Mouse (Mus musculus) midbrain, postnatal 0 days (tissue): ENCODE results near the gene Stac3. TPM values are rescaled to one million over a fixed set of nuclear protein-coding genes. Genes with fewer than 3 reads are reported as not detected.

Experiments used
- ATAC-seq: fragments of 200-750 bp; cut with Nextera tagmentation; 2 replicates; pipeline ENCODE4 v1.8.0; 2017; ENCODE audit warnings: moderate number of reproducible peaks, mild to moderate bottlenecking, moderate TSS enrichment, moderate library complexity; ENCODE audit not compliant: low FRiP score
- DNase-seq: peaks from one replicate; pipeline ENCODE4 v3.0.0-alpha.2; 2015; ENCODE audit warnings: low spot score
- H3K27ac ChIP-seq: fragments of 300-500 bp; sonication (generic); 2 replicates; pipeline ENCODE4 v1.5.1; 2014; ENCODE audit warnings: low read depth, mild to moderate bottlenecking, low read length, mixed read lengths
- H3K27me3 ChIP-seq: fragments of 300-500 bp; sonication (generic); 2 replicates; pipeline ENCODE4 v1.6.1; 2014; ENCODE audit warnings: low read length, control low read depth, mixed read lengths; ENCODE audit not compliant: insufficient read depth
- H3K36me3 ChIP-seq: fragments of 300-500 bp; sonication (generic); 2 replicates; pipeline ENCODE4 v1.6.1; 2014; ENCODE audit warnings: low read length, control low read depth, mixed read lengths; ENCODE audit not compliant: insufficient read depth
- H3K4me1 ChIP-seq: fragments of 300-500 bp; sonication (generic); 2 replicates; pipeline ENCODE4 v1.6.1; 2014; ENCODE audit warnings: mild to moderate bottlenecking, control low read depth, antibody characterized with exemption, low read length, mixed read lengths; ENCODE audit not compliant: insufficient read depth
- H3K4me2 ChIP-seq: fragments of 300-500 bp; sonication (generic); 2 replicates; pipeline ENCODE4 v1.6.1; 2014; ENCODE audit warnings: low read depth, mild to moderate bottlenecking, low read length, mixed read lengths; ENCODE audit not compliant: poor library complexity, severe bottlenecking
- H3K4me3 ChIP-seq: fragments of 300-500 bp; sonication (generic); 2 replicates; pipeline ENCODE4 v1.5.1; 2014; ENCODE audit warnings: low read depth, mild to moderate bottlenecking, low read length, moderate library complexity
- H3K9ac ChIP-seq: fragments of 300-500 bp; sonication (generic); replicated peaks from 2 replicates; pipeline ENCODE4 v1.6.1; 2014; ENCODE audit warnings: mild to moderate bottlenecking, low read length, moderate library complexity, mixed read lengths; ENCODE audit not compliant: poor library complexity, severe bottlenecking
- H3K9me3 ChIP-seq: fragments of 300-500 bp; sonication (generic); 2 replicates; pipeline ENCODE4 v1.6.1; 2016; ENCODE audit warnings: low read length, control low read depth
- CTCF ChIP-seq: IDR thresholded peaks from 2 replicates; pipeline ENCODE4 v1.5.1; 2016; ENCODE audit warnings: antibody characterized with exemption, mild to moderate bottlenecking
- WGBS: fragments of 180-500 bp; shearing (Covaris S2); extraction: QIAGEN DNeasy Blood & Tissue Kit; methylation state at CpG from one replicate; pipeline ENCODE4 v1.1.7; 2014; 5-methylcytosine and 5-hydroxymethylcytosine counted together
- polyA plus RNA-seq: library from polyadenylated mRNA; unstranded; fragments of >200 nt; fragmentation: Nextera tagmentation; extraction: Ambion mirVana; gene quantifications from 2 replicates; pipeline ENCODE4 v1.2.1, GENCODE M21; 2015
- total RNA-seq: library from RNA; depleted of rRNA; stranded (reverse); fragments of >200 nt; gene quantifications from 2 replicates; pipeline ENCODE4 v1.2.3, GENCODE M21; 2014; rRNA removed

Stac3 gene
- total and polyA plus RNA-seq, 2 experiments from 2014 or later = 0.51 to 1.2 TPM

- no peaks in the 10 kb centered on the region for H3K27me3 ChIP-seq
- WGBS = 90% methylated on average over 17 of the region's 17 CpGs
- no peak overlapping the region for H3K27ac ChIP-seq
- H3K4me2 ChIP-seq = no peak overlapping the region
- H3K9me3 ChIP-seq = no peaks in the 10 kb centered on the region
- no peaks in the 10 kb centered on the region for H3K4me1 ChIP-seq
- no peak for DNase-seq
- no peak for ATAC-seq
- H3K4me3 ChIP-seq = no peak overlapping the region
- TF ChIP-seq CTCF = no peak
- H3K9ac ChIP-seq = no peak overlapping the region
- H3K36me3 ChIP-seq = peaks cover 100% of the 10 kb centered on the region
Measured at GRCm38 (mm10) chr10:127549892-127550291, 48.4 kb downstream of the Stac3 start.

- no peaks in the 10 kb centered on the region for H3K27me3 ChIP-seq
Measured at GRCm38 (mm10) chr10:127555703-127556102, 54.2 kb downstream of the Stac3 start.

GRCm38 (mm10) chr10:127557397-127557796 lies 55.9 kb downstream of the Stac3 start:
- 89% methylated on average over 13 of the region's 13 CpGs for WGBS
- DNase-seq (no peak), ATAC-seq (no peak)
- Histone ChIP-seq H3K36me3 (peaks cover 94% of the 10 kb centered on the region), H3K4me1 (no peaks in the 10 kb centered on the region), H3K9me3 (no peaks in the 10 kb centered on the region), H3K4me3 (no peak overlapping the region), H3K4me2 (no peak overlapping the region), H3K27ac (no peak overlapping the region), H3K27me3 (no peaks in the 10 kb centered on the region), H3K9ac (no peak overlapping the region)
- peak; percentile 55 for TF ChIP-seq CTCF

More at GRCm38 (mm10) chr10:127555703-127556102, 54.2 kb downstream of the Stac3 start:
- H3K4me2 ChIP-seq = no peak overlapping the region
- DNase-seq (peak; percentile 51), ATAC-seq (peak; percentile 35; the same call in 1 of the 2 replicates)
- no peaks in the 10 kb centered on the region for H3K4me1 ChIP-seq
- WGBS = 58% methylated on average over 18 of the region's 18 CpGs
- no peak overlapping the region for H3K27ac ChIP-seq
- no peaks in the 10 kb centered on the region for H3K9me3 ChIP-seq
- TF ChIP-seq CTCF = peak; percentile 73
- peaks cover 99% of the 10 kb centered on the region for H3K36me3 ChIP-seq
- H3K9ac ChIP-seq = no peak overlapping the region
- H3K4me3 ChIP-seq = no peak overlapping the region

Other genes with a start within 250 kb of the Stac3 start
- gene Kif5a, start 238.3 kb upstream of the Stac3 start, total RNA-seq = 244 and 249 TPM in 2 replicates
- 102 and 103 TPM in 2 replicates for gene Kif5a, start 238.3 kb upstream of the Stac3 start, polyA plus RNA-seq
- 274 and 309 TPM in 2 replicates for gene Dctn2, start 235.3 kb upstream of the Stac3 start, total RNA-seq
- 318 and 345 TPM in 2 replicates for gene Dctn2, start 235.3 kb upstream of the Stac3 start, polyA plus RNA-seq
- gene Mbd6, start 212.7 kb upstream of the Stac3 start, total RNA-seq = 8.2 and 10.0 TPM in 2 replicates
- 7.3 and 11.2 TPM in 2 replicates for gene Mbd6, start 212.7 kb upstream of the Stac3 start, polyA plus RNA-seq
- 62.6 and 84.3 TPM in 2 replicates for gene Mars, start 189.9 kb upstream of the Stac3 start, total RNA-seq
- gene Mars, start 189.9 kb upstream of the Stac3 start, polyA plus RNA-seq = 103 and 112 TPM in 2 replicates
- 0.24 and 1.2 TPM in 2 replicates for gene Arhgap9, start 179.7 kb upstream of the Stac3 start, total RNA-seq
- gene Arhgap9, start 179.7 kb upstream of the Stac3 start, polyA plus RNA-seq = 0.91 and 1.0 TPM in 2 replicates
- 4.2 and 6.9 TPM in 2 replicates for gene Gli1, start 159.7 kb upstream of the Stac3 start, total RNA-seq
- 1.0 and 1.1 TPM in 2 replicates for gene Gli1, start 159.7 kb upstream of the Stac3 start, polyA plus RNA-seq
- gene Inhbe, start 147.3 kb upstream of the Stac3 start, total RNA-seq = not detected in 2 replicates
- 0.04 TPM in 1 of 2 replicates, not detected in the other for gene Inhbe, start 147.3 kb upstream of the Stac3 start, polyA plus RNA-seq
- not detected in 2 replicates for gene Inhbc, start 131.3 kb upstream of the Stac3 start, total RNA-seq
- not detected in 2 replicates for gene Inhbc, start 131.3 kb upstream of the Stac3 start, polyA plus RNA-seq
- gene R3hdm2, start 121.4 kb upstream of the Stac3 start, total RNA-seq = 52.0 and 53.2 TPM in 2 replicates
- gene R3hdm2, start 121.4 kb upstream of the Stac3 start, polyA plus RNA-seq = 38.0 and 40.0 TPM in 2 replicates
- 16.2 and 16.6 TPM in 2 replicates for gene Ndufa4l2, start 13.3 kb downstream of the Stac3 start, total RNA-seq
- 18.7 and 19.9 TPM in 2 replicates for gene Ndufa4l2, start 13.3 kb downstream of the Stac3 start, polyA plus RNA-seq
- 39.8 and 48.0 TPM in 2 replicates for gene Shmt2, start 20.8 kb downstream of the Stac3 start, total RNA-seq
- 32.8 and 34.2 TPM in 2 replicates for gene Shmt2, start 20.8 kb downstream of the Stac3 start, polyA plus RNA-seq
- gene Nxph4, start 32.9 kb downstream of the Stac3 start, total RNA-seq = 11.8 and 22.6 TPM in 2 replicates
- 68.9 and 72.4 TPM in 2 replicates for gene Nxph4, start 32.9 kb downstream of the Stac3 start, polyA plus RNA-seq
- 297 and 319 TPM in 2 replicates for gene Lrp1, start 119.5 kb downstream of the Stac3 start, total RNA-seq
- 79.8 and 84.4 TPM in 2 replicates for gene Lrp1, start 119.5 kb downstream of the Stac3 start, polyA plus RNA-seq
- 6.1 and 10.2 TPM in 2 replicates for gene Stat6, start 141.3 kb downstream of the Stac3 start, total RNA-seq
- gene Stat6, start 141.3 kb downstream of the Stac3 start, polyA plus RNA-seq = 3.9 and 4.3 TPM in 2 replicates
- gene Nemp1, start 165.2 kb downstream of the Stac3 start, total RNA-seq = 3.2 and 3.7 TPM in 2 replicates
- gene Nemp1, start 165.2 kb downstream of the Stac3 start, polyA plus RNA-seq = 1.4 and 1.7 TPM in 2 replicates
- 4.8 and 5.6 TPM in 2 replicates for gene Nab2, start 166.9 kb downstream of the Stac3 start, total RNA-seq
- 1.4 and 1.6 TPM in 2 replicates for gene Nab2, start 166.9 kb downstream of the Stac3 start, polyA plus RNA-seq
- gene Myo1a, start 203.5 kb downstream of the Stac3 start, total RNA-seq = 0.57 and 0.77 TPM in 2 replicates
- 0.13 and 0.15 TPM in 2 replicates for gene Myo1a, start 203.5 kb downstream of the Stac3 start, polyA plus RNA-seq
- gene Tac2, start 222.8 kb downstream of the Stac3 start, total RNA-seq = 0.27 TPM in 1 of 2 replicates, not detected in the other
- gene Tac2, start 222.8 kb downstream of the Stac3 start, polyA plus RNA-seq = 2.0 and 4.5 TPM in 2 replicates
- gene Zbtb39, start 237.9 kb downstream of the Stac3 start, total RNA-seq = 13.6 and 15.2 TPM in 2 replicates
- gene Zbtb39, start 237.9 kb downstream of the Stac3 start, polyA plus RNA-seq = 3.0 and 3.1 TPM in 2 replicates